Mouse (Mus musculus) embryonic fibroblast, embryonic 13.5 days (primary cell): ENCODE measurements around the gene Ugt2b38.

Source experiments
- CTCF ChIP-seq: IDR thresholded peaks from 2 replicates; pipeline ENCODE4 v1.5.1; 2011; ENCODE audit warnings: mild to moderate bottlenecking, control low read depth, low read length, moderate library complexity, borderline replicate concordance; ENCODE audit not compliant: insufficient read depth
- POLR2A ChIP-seq: IDR thresholded peaks from 2 replicates; pipeline ENCODE4 v1.6.1; 2011; ENCODE audit warnings: low read depth, mild to moderate bottlenecking, control low read depth, low read length, moderate library complexity

DNA sequence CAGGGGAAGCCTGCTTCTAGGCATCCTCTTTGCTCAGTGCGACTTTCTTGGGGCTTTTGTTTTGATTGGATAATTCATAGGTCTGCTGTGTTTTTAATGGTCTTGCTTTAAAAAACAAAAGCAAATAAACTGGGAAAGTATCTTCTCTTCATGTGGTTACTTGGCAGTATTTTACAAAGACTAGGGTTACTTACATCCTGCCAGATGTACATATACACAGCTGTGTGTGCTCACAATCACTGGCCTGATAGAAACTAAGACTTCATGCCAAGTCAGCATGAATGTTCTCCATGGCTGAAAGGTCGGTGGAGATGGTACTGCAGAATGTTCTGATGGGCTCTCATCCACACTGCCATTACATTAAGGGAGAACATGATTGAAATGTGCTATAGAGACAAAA is 33.2 kb downstream of the Ugt2b38 start:
- TF ChIP-seq CTCF: no peak
- TF ChIP-seq POLR2A: no peak
